Mouse (Mus musculus) heart, embryonic 15.5 days (tissue): Measurements from ENCODE around the gene Angpt4. TPM values are rescaled to one million over a fixed set of nuclear protein-coding genes. Genes with fewer than 3 reads are reported as not detected.

Experiments
- ATAC-seq: fragments of 200-750 bp; cut with Nextera tagmentation; replicated peaks from 2 replicates; pipeline ENCODE4 v1.8.0; 2017; ENCODE audit warnings: low read depth, moderate TSS enrichment; ENCODE audit not compliant: insufficient number of reproducible peaks, insufficient read depth, low FRiP score
- H3K27ac ChIP-seq: fragments of 300-500 bp; sonication (generic); 2 replicates; pipeline ENCODE4 v1.5.1; 2015; ENCODE audit warnings: mild to moderate bottlenecking, inconsistent platforms
- H3K27me3 ChIP-seq: fragments of 300-500 bp; sonication (generic); 2 replicates; pipeline ENCODE4 v1.6.1; 2015; ENCODE audit warnings: inconsistent platforms
- H3K36me3 ChIP-seq: fragments of 300-500 bp; sonication (generic); 2 replicates; pipeline ENCODE4 v1.6.1; 2015; ENCODE audit warnings: mild to moderate bottlenecking, inconsistent platforms
- H3K4me1 ChIP-seq: fragments of 300-500 bp; sonication (generic); replicated peaks from 2 replicates; pipeline ENCODE4 v1.6.1; 2015; ENCODE audit warnings: inconsistent platforms
- H3K4me2 ChIP-seq: fragments of 300-500 bp; sonication (generic); 2 replicates; pipeline ENCODE4 v1.6.1; 2015; ENCODE audit warnings: inconsistent platforms, mild to moderate bottlenecking, moderate library complexity
- H3K4me3 ChIP-seq: fragments of 300-500 bp; sonication (generic); 2 replicates; pipeline ENCODE4 v1.5.1; 2015; ENCODE audit warnings: mild to moderate bottlenecking, inconsistent platforms
- H3K9ac ChIP-seq: fragments of 300-500 bp; sonication (generic); 2 replicates; pipeline ENCODE4 v1.6.1; 2015; ENCODE audit warnings: mild to moderate bottlenecking, inconsistent platforms
- H3K9me3 ChIP-seq: fragments of 300-500 bp; sonication (generic); replicated peaks from 2 replicates; pipeline ENCODE4 v1.6.1; 2016; ENCODE audit warnings: inconsistent platforms
- WGBS: fragments of 180-500 bp; shearing (Covaris S2); methylation state at CpG from one replicate; pipeline ENCODE4 v1.1.7; 2015; ENCODE audit warnings: mixed read lengths; 5-methylcytosine and 5-hydroxymethylcytosine counted together
- microRNA counts: library from miRNA; unstranded; fragments of <30 nt; microRNA quantifications from one replicate; lab custom pipeline; 2016
- microRNA-seq: library from miRNA; unstranded; fragments of <30 nt; microRNA quantifications from one replicate; pipeline ENCODE4, GENCODE M21; 2016
- polyA plus RNA-seq: library from polyadenylated mRNA; unstranded; fragments of >200 nt; fragmentation: Nextera tagmentation; extraction: Ambion mirVana; gene quantifications from 2 replicates; pipeline ENCODE4 v1.2.1, GENCODE M21; 2015

Angpt4 gene
- polyA plus RNA-seq, 1 experiment from 2014 or later: 0.30 TPM

GRCm38 (mm10) chr2:151985426-151986172, 74.6 kb downstream of the Angpt4 start:
- H3K9me3 ChIP-seq: no peaks in the 10 kb centered on the region
- 60% methylated on average over 7 of the region's 7 CpGs for WGBS
- H3K27me3 ChIP-seq: peaks cover 6% of the 10 kb centered on the region; the same call in 1 of the 2 replicates
- no peak for ATAC-seq
- no peak overlapping the region for H3K27ac ChIP-seq
- H3K9ac ChIP-seq: no peak overlapping the region
- no peaks in the 10 kb centered on the region for H3K36me3 ChIP-seq
- H3K4me1 ChIP-seq: 0 out of 2 replicates have a peak, but pooled peaks cover under 1% of the 10 kb centered on the region
- H3K4me3 ChIP-seq: no peak overlapping the region
- no peak overlapping the region for H3K4me2 ChIP-seq

- ATAC-seq: no peak
- Histone ChIP-seq H3K4me2 (no peak overlapping the region), H3K4me3 (no peak overlapping the region), H3K36me3 (no peaks in the 10 kb centered on the region), H3K4me1 (no peaks in the 10 kb centered on the region), H3K9ac (no peak overlapping the region), H3K9me3 (no peaks in the 10 kb centered on the region), H3K27ac (no peak overlapping the region), H3K27me3 (peaks cover 16% of the 10 kb centered on the region; the same call in 1 of the 2 replicates)
- WGBS: 72% methylated on average over 8 of the region's 8 CpGs
Observed at GRCm38 (mm10) chr2:151986958-151987357, 75.9 kb downstream of the Angpt4 start.

DNA sequence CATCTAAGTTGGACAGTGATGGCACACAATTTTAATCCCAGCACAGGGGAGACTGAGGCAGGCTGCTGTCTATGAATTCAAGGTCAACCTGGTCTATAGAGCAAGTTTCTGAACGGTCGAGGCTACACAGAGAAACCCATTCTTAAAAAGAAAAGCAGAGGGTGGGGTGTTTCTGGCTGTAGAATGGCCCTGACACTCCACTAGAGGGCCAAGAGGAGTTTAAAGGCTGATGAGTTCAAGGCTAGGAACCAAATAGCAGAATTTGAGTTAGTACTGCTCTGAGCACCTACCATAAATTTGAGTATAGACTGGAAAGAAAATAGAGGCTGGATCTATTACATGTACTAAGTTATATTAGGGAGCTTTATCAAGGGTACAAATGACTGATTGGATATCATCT, 78.0 kb downstream of the Angpt4 start:
- no peak overlapping the region for H3K4me2 ChIP-seq
- H3K9ac ChIP-seq: no peak overlapping the region
- H3K27me3 ChIP-seq: peaks cover 31% of the 10 kb centered on the region
- no peaks in the 10 kb centered on the region for H3K36me3 ChIP-seq
- H3K27ac ChIP-seq: no peak overlapping the region
- ATAC-seq: no peak
- 64% methylated on average over 2 of the region's 2 CpGs for WGBS
- H3K9me3 ChIP-seq: no peaks in the 10 kb centered on the region
- no peaks in the 10 kb centered on the region for H3K4me1 ChIP-seq
- H3K4me3 ChIP-seq: no peak overlapping the region

DNA sequence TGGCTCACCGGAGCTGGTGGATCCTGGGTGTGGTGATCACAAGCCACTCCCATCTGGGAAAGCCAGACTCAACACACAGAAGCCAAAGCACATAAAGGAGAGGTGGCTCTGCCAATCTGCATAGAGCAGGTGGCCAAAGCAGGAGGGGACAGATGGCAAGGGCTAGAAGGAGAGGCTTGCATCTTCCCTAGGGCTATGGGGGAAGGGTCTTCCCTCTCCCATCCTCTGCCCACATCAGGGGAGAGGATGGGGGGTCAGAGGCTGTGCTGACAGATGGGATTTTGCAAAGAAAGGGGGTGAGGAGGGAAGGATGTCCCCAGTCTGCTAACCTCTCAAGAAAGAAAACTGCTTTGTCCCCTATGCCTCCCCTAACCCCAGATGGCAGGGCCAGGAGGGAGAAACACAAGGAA, 80.0 kb downstream of the Angpt4 start:
- Histone ChIP-seq H3K9me3 (no peaks in the 10 kb centered on the region), H3K4me2 (no peak overlapping the region), H3K4me3 (no peak overlapping the region), H3K27ac (no peak overlapping the region), H3K9ac (no peak overlapping the region), H3K27me3 (peaks cover 49% of the 10 kb centered on the region), H3K36me3 (no peaks in the 10 kb centered on the region), H3K4me1 (0 out of 2 replicates have a peak, but pooled peaks cover 4% of the 10 kb centered on the region)
- WGBS: 39% methylated on average over 1 of the region's 1 CpGs
- no peak for ATAC-seq

DNA sequence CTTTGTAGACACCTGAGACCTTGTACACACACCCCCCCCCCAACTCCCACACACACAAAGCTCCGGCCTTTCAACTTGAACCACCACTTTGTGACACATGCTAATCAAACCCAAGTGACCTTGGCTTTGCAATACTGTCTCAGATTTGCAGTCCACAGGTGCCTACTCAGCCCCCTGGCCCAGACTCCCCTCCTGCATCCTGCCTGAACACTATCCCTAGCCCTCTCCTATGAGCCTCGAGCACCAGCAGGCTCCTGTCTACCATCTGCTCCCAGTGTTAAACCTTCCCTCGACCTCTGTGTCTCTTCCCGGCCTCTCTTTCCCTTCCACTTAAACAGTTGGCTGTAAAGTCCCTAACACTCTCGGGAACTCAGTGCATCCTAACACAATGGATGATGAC, 80.4 kb downstream of the Angpt4 start:
- H3K36me3 ChIP-seq: no peaks in the 10 kb centered on the region
- WGBS: 43% methylated on average over 5 of the region's 5 CpGs
- ATAC-seq: no peak
- no peak overlapping the region for H3K27ac ChIP-seq
- H3K9me3 ChIP-seq: no peaks in the 10 kb centered on the region
- H3K4me3 ChIP-seq: no peak overlapping the region
- H3K27me3 ChIP-seq: peaks cover 54% of the 10 kb centered on the region
- no peak overlapping the region for H3K4me2 ChIP-seq
- H3K4me1 ChIP-seq: 0 out of 2 replicates have a peak, but pooled peaks cover 5% of the 10 kb centered on the region
- H3K9ac ChIP-seq: no peak overlapping the region

GRCm38 (mm10) chr2:151994350-151995122, 83.5 kb downstream of the Angpt4 start:
- no peak overlapping the region for H3K27ac ChIP-seq
- H3K4me1 ChIP-seq: peaks cover 11% of the 10 kb centered on the region
- H3K27me3 ChIP-seq: peaks cover 72% of the 10 kb centered on the region
- H3K9ac ChIP-seq: no peak overlapping the region
- H3K9me3 ChIP-seq: no peaks in the 10 kb centered on the region
- H3K4me3 ChIP-seq: peak overlapping the region; percentile 17; the same call in 1 of the 2 replicates
- 7% methylated on average over 22 of the region's 22 CpGs for WGBS
- peak overlapping the region; percentile 49 for H3K4me2 ChIP-seq
- ATAC-seq: no peak
- H3K36me3 ChIP-seq: no peaks in the 10 kb centered on the region

MicroRNAs within 50 kb of the gene (microRNA counts, 519-probe panel; counts per million panel counts)
- microRNA mmu-miR-1953 (lab: Ali Mortazavi, UCI): not detected

Small RNA genes within 50 kb of the gene (microRNA-seq; reads per million reads assigned to microRNA genes)
- not detected for gene Mir1953

Other genes starting within 250 kb of the Angpt4 start
- not detected in 2 replicates for gene Rad21l, start 242.7 kb upstream of the Angpt4 start, polyA plus RNA-seq
- 2.5 and 2.8 TPM in 2 replicates for gene Tmem74b, start 209.2 kb upstream of the Angpt4 start, polyA plus RNA-seq
- 23.4 and 28.7 TPM in 2 replicates for gene Psmf1, start 167.0 kb upstream of the Angpt4 start, polyA plus RNA-seq
- gene Rspo4, start 68.3 kb upstream of the Angpt4 start, polyA plus RNA-seq: 0.15 TPM in 1 of 2 replicates, not detected in the other
- gene Fam110a, start 69.0 kb downstream of the Angpt4 start, polyA plus RNA-seq: 8.8 and 12.7 TPM in 2 replicates
- 0.40 and 0.87 TPM in 2 replicates for gene Slc52a3, start 85.3 kb downstream of the Angpt4 start, polyA plus RNA-seq
- 0.04 TPM in 1 of 2 replicates, not detected in the other for gene Scrt2, start 170.3 kb downstream of the Angpt4 start, polyA plus RNA-seq
- gene Srxn1, start 194.3 kb downstream of the Angpt4 start, polyA plus RNA-seq: 5.3 and 10.3 TPM in 2 replicates
- gene Tcf15, start 232.4 kb downstream of the Angpt4 start, polyA plus RNA-seq: 14.1 and 14.3 TPM in 2 replicates